Mouse (Mus musculus) heart, postnatal 0 days (tissue): Measurements from ENCODE around the gene Pde2a.

ENCODE experiments used
- CTCF ChIP-seq: IDR thresholded peaks from 2 replicates; pipeline ENCODE4 v1.5.1; 2016; ENCODE audit warnings: antibody characterized with exemption, control low read depth, low read depth
- EP300 ChIP-seq: IDR thresholded peaks from 2 replicates; pipeline ENCODE4 v1.6.1; 2016; ENCODE audit warnings: antibody characterized with exemption, low read depth

GRCm38 (mm10) chr7:101393015-101393414 is 28.5 kb upstream of the Pde2a start:
- TF ChIP-seq CTCF, result no peak
- TF ChIP-seq EP300, result no peak
